9 mouse cellular contexts compared by ENCODE assay signal in genomic region chr10:100590323-100590722, GRCm38 (mm10). TPM values are rescaled to one million over a fixed set of nuclear protein-coding genes. Genes with fewer than 3 reads are reported as not detected.
DNase-seq lines count a peak whose midpoint lies in the region; ATAC-seq and TF ChIP-seq lines count a peak whose summit lies in the region.
"Had no signal": no experiment of that assay in that cellular context is flagged by ENCODE, and none has a peak within 500 bp of the region (broad histone marks: within the 10 kb centered on the region; RNA-seq: fewer than 3 reads in every experiment).

Gene 4930430F08Rik, minus strand, starts transcription at chr10:100590423.
Gene 1700017N19Rik, plus strand, starts transcription at chr10:100590484.

- H3K27me3 ChIP-seq in kidney, embryonic 14.5 days (ENCODE audit: control insufficient read depth, insufficient read depth, low read length): no peaks in the 10 kb centered on the region
- no peaks in the 10 kb centered on the region for H3K27me3 ChIP-seq in kidney, adult 2 months (replicated peaks; ENCODE audit: control insufficient read depth, insufficient read depth, low read length)
- H3K27me3 ChIP-seq in embryonic facial prominence, embryonic 14.5 days (replicated peaks; ENCODE audit: control insufficient read depth, insufficient read depth, low read length): no peaks in the 10 kb centered on the region
- no peaks in the 10 kb centered on the region for H3K27me3 ChIP-seq in midbrain, embryonic 14.5 days (ENCODE audit: control insufficient read depth, insufficient read depth, low read length)

- H3K4me1 ChIP-seq in kidney, embryonic 14.5 days (ENCODE audit: control insufficient read depth, insufficient read depth, low read length): peaks cover 5% of the 10 kb centered on the region; the same call in 1 of the 2 replicates
- H3K4me1 ChIP-seq in kidney, adult 2 months (ENCODE audit: control insufficient read depth, insufficient read depth, low read length): no peaks in the 10 kb centered on the region
- H3K4me1 ChIP-seq in embryonic facial prominence, embryonic 14.5 days (ENCODE audit: control insufficient read depth, insufficient read depth, low read length): peaks cover 6% of the 10 kb centered on the region; the same call in 1 of the 2 replicates
- peaks cover 11% of the 10 kb centered on the region; the same call in 1 of the 2 replicates for H3K4me1 ChIP-seq in midbrain, embryonic 14.5 days (ENCODE audit: control insufficient read depth, insufficient read depth, low read length)

- no peak for DNase-seq in kidney, adult 2 months
- no peak for DNase-seq in embryonic facial prominence, embryonic 14.5 days (ENCODE audit: low spot score)
- peak; percentile 4 for DNase-seq in induced T-regulatory cell, adult 2 months (ENCODE audit: low read depth)
- no peak for DNase-seq in midbrain, embryonic 14.5 days
- no peak for DNase-seq in thymus, postnatal 25 days
- no peak for DNase-seq in c-Kit-positive CD71-positive TER-119-positive erythroid progenitor cells, embryonic 14.5 days (ENCODE audit: low spot score)
- DNase-seq in cerebellum, postnatal 14 days: no peak
- DNase-seq: lung, postnatal 10 days had no signal

- ATAC-seq in kidney, embryonic 14.5 days (ENCODE audit: low FRiP score, low TSS enrichment): no peak
- no peak for ATAC-seq in embryonic facial prominence, embryonic 14.5 days (ENCODE audit: low read depth)
- no peak for ATAC-seq in midbrain, embryonic 14.5 days (ENCODE audit: low FRiP score, low TSS enrichment)

- no peak within 1 kb of the TSS for H3K9ac ChIP-seq in kidney, embryonic 14.5 days (ENCODE audit: low read depth, low read length)
- peak within 1 kb of the TSS; percentile 69 for H3K9ac ChIP-seq in embryonic facial prominence, embryonic 14.5 days (ENCODE audit: low read depth, low read length)
- H3K9ac ChIP-seq in midbrain, embryonic 14.5 days (replicated peaks; ENCODE audit: low read length): no peak within 1 kb of the TSS

- 80% methylated on average over 1 of the region's 1 CpGs for WGBS in kidney, embryonic 14.5 days
- 88% methylated on average over 1 of the region's 1 CpGs for WGBS in kidney, adult 2 months
- WGBS in embryonic facial prominence, embryonic 14.5 days: 71% methylated on average over 1 of the region's 1 CpGs
- WGBS in midbrain, embryonic 14.5 days: 83% methylated on average over 1 of the region's 1 CpGs

- no peak for TF ChIP-seq CTCF in kidney, adult 2 months (conservative IDR thresholded peaks at IDR 0.05; ENCODE audit: insufficient read depth, insufficient read length, low read depth, low read length)

- H3K9me3 ChIP-seq in kidney, embryonic 14.5 days (ENCODE audit: control insufficient read depth, low read length): no peaks in the 10 kb centered on the region
- H3K9me3 ChIP-seq in embryonic facial prominence, embryonic 14.5 days (ENCODE audit: control insufficient read depth, low read length): no peaks in the 10 kb centered on the region
- H3K9me3 ChIP-seq in midbrain, embryonic 14.5 days (ENCODE audit: control insufficient read depth, low read length): no peaks in the 10 kb centered on the region

- H3K27ac ChIP-seq in kidney, embryonic 14.5 days (ENCODE audit: low read depth, low read length): no peak within 1 kb of the TSS
- H3K27ac ChIP-seq in kidney, adult 2 months (ENCODE audit: insufficient read depth, low read depth, low read length): no peak within 1 kb of the TSS
- no peak within 1 kb of the TSS for H3K27ac ChIP-seq in embryonic facial prominence, embryonic 14.5 days (replicated peaks; ENCODE audit: low read depth, low read length)
- H3K27ac ChIP-seq in midbrain, embryonic 14.5 days (replicated peaks; ENCODE audit: low read depth, low read length): no peak within 1 kb of the TSS

- H3K36me3 ChIP-seq in kidney, embryonic 14.5 days (ENCODE audit: control insufficient read depth, insufficient read depth, low read length): no peaks in the 10 kb centered on the region
- H3K36me3 ChIP-seq in kidney, adult 2 months (ENCODE audit: control insufficient read depth, insufficient read depth, low read length): 0 out of 2 replicates have a peak, but pooled peaks cover under 1% of the 10 kb centered on the region
- H3K36me3 ChIP-seq in embryonic facial prominence, embryonic 14.5 days (ENCODE audit: control insufficient read depth, insufficient read depth, low read length): no peaks in the 10 kb centered on the region
- no peaks in the 10 kb centered on the region for H3K36me3 ChIP-seq in midbrain, embryonic 14.5 days (ENCODE audit: control insufficient read depth, insufficient read depth, low read length)

- peak within 1 kb of the TSS; percentile 70 for H3K4me2 ChIP-seq in kidney, embryonic 14.5 days (replicated peaks; ENCODE audit: low read depth, low read length)
- peak within 1 kb of the TSS; percentile 77 for H3K4me2 ChIP-seq in embryonic facial prominence, embryonic 14.5 days (ENCODE audit: low read depth, low read length)
- H3K4me2 ChIP-seq in midbrain, embryonic 14.5 days (ENCODE audit: low read length): peak within 1 kb of the TSS; percentile 72

- TF ChIP-seq POLR2A in kidney, adult 2 months (IDR thresholded peaks at IDR 0.05; ENCODE audit: low read depth, low read length): no peak

- peak within 1 kb of the TSS; percentile 69 for H3K4me3 ChIP-seq in kidney, embryonic 14.5 days (ENCODE audit: low read length)
- H3K4me3 ChIP-seq in kidney, adult 2 months (ENCODE audit: insufficient read depth, low read depth, low read length): no peak within 1 kb of the TSS
- peak within 1 kb of the TSS; percentile 61 for H3K4me3 ChIP-seq in embryonic facial prominence, embryonic 14.5 days (ENCODE audit: low read depth, low read length)
- H3K4me3 ChIP-seq in midbrain, embryonic 14.5 days (replicated peaks; ENCODE audit: low read depth, low read length): peak within 1 kb of the TSS; percentile 77

RNA-seq across cellular contexts. Expression of gene 4930430F08Rik, which starts in this region (rescaled TPM):
- polyA plus RNA-seq in kidney, embryonic 14.5 days (2014; fragmentation: Nextera tagmentation; extraction: Ambion mirVana): 11.9 and 12.4 TPM in 2 replicates
- polyA plus RNA-seq in kidney, adult 2 months (2012; rRNA removed): 11.5 and 14.1 TPM in 2 replicates
- polyA plus RNA-seq in embryonic facial prominence, embryonic 14.5 days (2014; fragmentation: Nextera tagmentation; extraction: Ambion mirVana): 10.2 and 10.9 TPM in 2 replicates
- polyA plus RNA-seq in midbrain, embryonic 14.5 days (2014; fragmentation: Nextera tagmentation; extraction: Ambion mirVana): 15.6 and 22.1 TPM in 2 replicates

RNA-seq across cellular contexts. Expression of gene 1700017N19Rik, which starts in this region (rescaled TPM):
- polyA plus RNA-seq in kidney, embryonic 14.5 days (2014; fragmentation: Nextera tagmentation; extraction: Ambion mirVana): not detected in 2 replicates
- not detected in 2 replicates for polyA plus RNA-seq in kidney, adult 2 months (2012; rRNA removed)
- polyA plus RNA-seq in embryonic facial prominence, embryonic 14.5 days (2014; fragmentation: Nextera tagmentation; extraction: Ambion mirVana): not detected in 2 replicates
- 0.27 and 0.34 TPM in 2 replicates for polyA plus RNA-seq in midbrain, embryonic 14.5 days (2014; fragmentation: Nextera tagmentation; extraction: Ambion mirVana)
